Mouse (Mus musculus): ENCODE data around the gene Csnk1e.

The Csnk1e gene

DNA sequence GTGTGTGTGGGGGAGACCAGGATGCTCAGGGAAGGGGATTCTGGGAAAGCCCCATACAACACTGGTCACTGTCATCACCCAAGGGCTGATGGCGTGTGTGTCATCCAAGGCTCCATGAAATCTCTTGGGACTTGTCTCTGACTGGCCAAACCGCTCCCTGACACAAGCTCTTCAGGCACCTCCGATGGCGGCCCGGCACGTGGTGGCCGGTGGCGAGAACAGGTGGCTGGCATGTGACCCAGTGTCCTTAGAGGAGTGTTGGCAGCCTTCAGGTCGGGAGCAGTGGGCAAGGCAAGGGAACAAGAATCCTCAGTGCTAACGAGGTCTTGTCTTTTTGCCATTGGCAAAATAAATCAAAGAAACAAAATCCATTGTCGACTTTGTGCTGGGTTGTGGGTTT lies 36.7 kb downstream of the Csnk1e start:
- no peak for DNase-seq

DNA sequence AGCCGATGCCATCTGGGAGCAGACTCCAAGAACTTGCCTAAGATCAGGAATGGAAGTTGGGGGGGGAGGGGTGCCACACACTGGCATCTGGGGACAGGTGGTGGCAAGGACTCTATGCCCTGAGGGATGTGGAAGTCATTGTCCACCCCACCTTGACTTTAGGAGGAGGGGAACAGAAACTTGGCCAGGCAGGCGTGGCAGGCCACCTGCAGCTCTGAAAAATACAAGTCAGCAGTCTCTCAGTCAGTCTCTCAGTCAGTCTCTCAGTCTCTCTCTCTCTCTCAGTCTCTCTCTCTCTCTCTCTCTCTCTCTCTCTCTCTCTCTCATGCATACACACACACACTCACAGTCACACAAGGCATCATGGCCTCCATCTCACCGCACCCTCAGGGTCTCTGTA lies 37.1 kb downstream of the Csnk1e start:
- DNase-seq, result no peak

DNA sequence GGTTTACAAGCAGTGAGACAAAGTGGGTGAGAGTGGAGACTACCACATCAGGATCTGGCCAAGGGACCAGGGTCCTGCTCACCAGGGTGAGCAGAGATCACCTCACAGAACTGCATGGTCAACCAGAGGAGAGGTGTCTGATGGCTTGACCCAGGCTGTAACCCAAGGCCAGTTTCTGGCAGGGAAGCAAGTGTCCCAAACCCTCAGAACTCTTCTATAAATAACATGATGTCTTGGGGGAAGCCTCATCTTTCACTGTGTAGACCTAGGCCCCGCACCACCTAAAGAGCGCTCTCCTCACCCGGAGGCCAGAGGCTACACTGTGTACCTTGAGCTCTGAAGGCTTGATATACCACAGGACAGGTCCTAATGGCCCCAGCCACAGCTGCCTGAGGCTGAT lies 38.0 kb downstream of the Csnk1e start:
- no peak for DNase-seq

GRCm38 (mm10) chr15:79416460-79417085 lies 38.8 kb downstream of the Csnk1e start:
- DNase-seq, result no peak

- no peak for DNase-seq
These were observed 40.9 kb downstream of the Csnk1e start for GRCm38 (mm10) chr15:79414513-79414912.

DNA sequence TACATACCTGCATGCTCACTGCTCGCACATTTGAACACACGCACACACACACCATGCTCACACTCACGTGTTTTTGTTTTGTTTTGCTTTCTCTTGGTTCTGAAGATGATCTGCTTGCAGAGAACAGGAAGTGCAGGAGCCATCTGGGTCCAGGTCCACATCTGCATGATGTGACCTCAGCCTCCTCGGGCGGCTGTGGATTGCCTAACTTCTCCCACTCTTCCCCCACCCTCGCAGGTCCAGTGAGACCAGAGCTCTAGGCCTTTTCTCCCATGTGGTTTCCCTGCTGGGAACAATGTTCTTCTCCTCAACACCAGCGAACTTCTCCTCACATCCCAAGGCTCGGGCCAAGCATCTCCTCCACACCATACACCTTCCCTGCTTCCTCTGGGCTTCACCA lies 41.6 kb downstream of the Csnk1e start:
- no peak for DNase-seq

- no peak for DNase-seq
These were observed 42.2 kb downstream of the Csnk1e start for GRCm38 (mm10) chr15:79413201-79413600.

DNA sequence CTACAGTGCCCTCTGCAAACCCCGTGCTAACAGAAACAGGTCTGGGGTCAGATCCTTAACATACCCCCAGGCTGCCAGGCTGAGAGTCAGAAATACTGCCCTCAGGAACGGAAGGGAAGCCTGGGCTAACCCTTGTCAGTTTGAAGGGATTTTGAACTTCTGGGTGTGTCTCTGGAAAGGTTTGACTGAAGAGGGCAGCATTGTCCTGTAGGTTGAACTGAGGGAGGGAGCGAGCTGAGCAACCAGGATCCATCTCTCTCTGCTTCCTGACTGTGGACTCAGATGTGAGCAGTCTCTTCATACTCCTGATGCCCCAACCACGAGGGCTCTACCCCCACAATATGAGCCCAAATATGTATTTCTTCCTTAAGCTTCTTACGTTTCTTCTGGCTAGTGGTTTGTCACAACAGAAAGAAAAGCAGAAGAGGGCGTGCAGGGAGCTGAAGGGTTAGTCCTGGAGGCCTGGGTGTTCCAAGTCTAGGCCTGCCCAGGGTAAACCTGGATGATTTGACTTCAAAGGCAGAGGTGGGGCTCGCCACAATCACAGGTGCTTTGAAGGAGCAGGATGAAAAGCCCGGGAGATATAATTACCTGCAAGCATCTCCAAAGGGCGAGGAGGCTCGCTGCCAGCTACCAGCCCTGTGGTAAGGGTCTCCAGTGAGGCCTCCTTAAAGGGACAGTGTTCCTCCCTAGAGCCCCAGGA lies 43.9 kb downstream of the Csnk1e start:
- DNase-seq, result no peak

GRCm38 (mm10) chr15:79409077-79409573 lies 46.2 kb downstream of the Csnk1e start:
- DNase-seq, result no peak

DNA sequence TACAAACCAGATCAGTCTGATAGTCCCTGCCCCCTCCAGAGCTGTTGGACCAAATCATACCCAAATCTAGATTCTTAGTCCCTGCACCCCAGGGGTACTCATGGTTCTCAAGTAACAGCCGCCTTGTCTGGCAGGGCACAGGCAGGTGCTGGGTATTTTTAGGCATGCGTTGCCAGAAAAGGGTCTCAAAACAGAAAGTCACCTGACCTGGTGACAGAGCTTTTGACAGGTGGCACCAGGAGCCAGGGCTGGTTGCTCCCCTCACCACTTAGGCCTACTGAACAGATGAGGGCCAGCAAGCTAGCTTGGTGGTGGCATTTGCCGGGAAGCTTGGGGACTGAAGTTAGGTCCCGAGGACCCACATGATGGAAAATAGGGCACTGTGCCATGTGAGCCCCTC lies 48.8 kb downstream of the Csnk1e start:
- DNase-seq, result no peak

DNA sequence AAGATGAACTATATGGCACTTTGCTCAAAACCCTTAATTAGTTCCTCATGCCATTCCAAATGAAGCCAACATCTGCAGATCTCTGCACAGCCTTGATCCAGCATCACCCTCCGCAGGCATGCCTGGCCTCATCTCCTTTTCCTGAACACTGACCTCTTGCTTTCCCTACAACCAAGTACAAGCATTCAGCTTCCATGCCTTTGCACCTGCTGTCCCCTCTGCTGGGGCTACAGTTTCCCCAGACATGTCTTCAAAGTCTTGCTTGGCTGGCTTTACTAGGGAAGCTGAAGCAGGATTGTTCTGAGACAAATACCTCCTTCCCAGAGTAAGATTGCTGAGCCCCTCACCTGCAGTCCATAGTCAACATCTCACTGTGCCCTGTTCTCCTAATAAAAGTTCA lies 51.1 kb downstream of the Csnk1e start:
- DNase-seq, result no peak

- no peak for DNase-seq
These were observed 51.6 kb downstream of the Csnk1e start for GRCm38 (mm10) chr15:79403763-79404210.

GRCm38 (mm10) chr15:79402836-79403762 lies 52.3 kb downstream of the Csnk1e start, which contains the start of gene Tmem184b:
Tmem184b (minus strand) TSS chr15:79403569.
- peak; percentile 84 for DNase-seq

DNA sequence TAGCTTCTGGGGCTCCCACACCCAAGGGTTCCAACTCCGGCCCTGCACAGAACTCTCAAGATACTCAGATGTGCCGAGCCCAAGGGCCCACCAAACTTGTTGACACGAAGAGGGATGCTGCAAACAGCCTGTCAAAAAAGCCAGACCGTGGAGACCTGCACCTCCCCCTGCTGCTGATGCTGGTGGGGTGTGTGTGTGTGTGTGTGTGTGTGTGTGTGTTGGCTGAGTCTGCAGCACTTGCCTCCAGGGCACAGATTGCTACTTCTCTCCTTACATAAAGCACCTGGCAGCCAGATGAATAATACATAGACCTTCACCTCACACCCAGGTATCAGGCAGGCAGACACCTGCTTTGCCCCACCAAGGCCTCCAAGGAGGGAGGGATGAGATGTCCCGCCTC lies 53.2 kb downstream of the Csnk1e start:
- no peak for DNase-seq

DNA sequence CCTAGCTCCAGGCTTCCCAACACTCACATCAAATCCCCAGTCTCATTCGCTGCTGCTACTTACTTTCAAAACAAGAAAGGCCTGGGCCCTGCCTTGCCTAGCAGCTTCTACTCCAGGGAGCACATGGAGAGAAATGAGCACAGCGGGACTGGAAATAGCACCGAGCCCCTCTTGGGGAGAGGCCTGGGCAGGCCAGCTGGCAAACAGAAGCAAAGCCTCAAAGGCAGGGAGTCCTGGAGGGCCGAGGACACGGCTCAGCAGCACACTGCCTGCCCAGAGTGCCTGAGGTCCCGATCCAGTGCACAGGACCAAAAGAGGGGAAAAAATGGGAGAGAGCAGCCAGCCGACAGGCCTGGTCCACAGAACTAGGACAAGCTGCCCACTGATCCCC lies 54.4 kb downstream of the Csnk1e start:
- DNase-seq, result no peak

DNA sequence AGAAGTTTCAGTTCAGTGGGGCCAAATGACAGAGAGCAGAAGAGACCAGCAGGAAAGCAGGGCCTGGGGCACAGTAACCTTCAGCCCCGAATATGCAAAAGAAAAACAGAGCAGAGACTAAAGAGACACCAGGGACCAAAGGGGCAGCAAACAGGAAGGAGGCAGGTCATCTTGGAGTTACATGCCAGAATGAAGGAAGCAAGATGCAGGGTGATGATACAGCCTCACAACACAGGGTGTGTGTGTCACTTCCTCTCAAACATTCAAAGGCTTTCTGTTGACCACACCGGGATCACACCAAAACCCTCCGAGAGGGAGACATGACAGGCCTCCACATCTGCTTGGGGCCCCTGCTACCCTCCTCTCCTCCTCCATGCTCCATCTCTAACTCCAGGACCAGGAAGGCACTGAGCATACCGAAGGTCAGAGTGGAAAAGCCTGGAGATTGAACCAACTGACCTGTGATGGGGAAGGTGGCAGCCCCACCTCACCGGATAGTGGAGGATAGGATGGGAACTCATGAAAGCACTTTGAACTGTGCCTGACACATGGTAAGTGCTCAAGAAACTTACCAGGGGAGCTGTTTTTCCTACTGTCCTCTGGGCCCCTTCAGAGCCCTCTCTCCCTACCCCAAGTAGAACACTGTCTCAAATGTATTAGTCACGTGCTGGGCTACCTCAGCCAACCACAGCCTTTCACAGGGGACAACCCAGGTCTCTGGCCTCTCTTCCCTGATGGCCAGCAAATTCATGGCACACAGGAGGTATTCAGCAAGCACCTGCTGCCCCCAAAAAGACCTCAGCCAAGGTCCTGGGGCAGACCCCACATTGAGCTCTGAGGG lies 55.0 kb downstream of the Csnk1e start:
- no peak for DNase-seq

- no peak for DNase-seq
These were observed 55.9 kb downstream of the Csnk1e start for GRCm38 (mm10) chr15:79399231-79400052.

DNA sequence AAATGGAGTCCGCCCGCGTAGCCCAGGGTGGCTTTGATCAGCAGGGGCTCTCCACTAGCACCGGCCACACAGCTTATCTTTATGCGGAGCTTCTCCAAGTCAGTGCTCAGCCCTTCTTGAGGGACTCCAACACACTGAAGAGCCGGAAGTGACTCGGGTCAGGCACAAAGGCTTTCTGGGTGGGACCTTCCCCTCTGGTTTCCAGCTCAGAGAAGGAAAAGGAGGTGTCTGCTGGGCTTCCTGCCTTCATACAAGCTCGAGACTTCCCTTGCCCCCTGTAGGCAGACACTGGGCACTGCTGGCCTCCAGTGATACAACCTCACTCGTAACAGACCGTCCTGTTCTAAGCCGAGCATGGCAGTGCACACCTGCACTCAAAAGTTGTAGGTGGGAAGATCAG lies 58.6 kb downstream of the Csnk1e start:
- no peak for DNase-seq

GRCm38 (mm10) chr15:79395281-79395680 lies 60.1 kb downstream of the Csnk1e start:
- no peak for DNase-seq

DNA sequence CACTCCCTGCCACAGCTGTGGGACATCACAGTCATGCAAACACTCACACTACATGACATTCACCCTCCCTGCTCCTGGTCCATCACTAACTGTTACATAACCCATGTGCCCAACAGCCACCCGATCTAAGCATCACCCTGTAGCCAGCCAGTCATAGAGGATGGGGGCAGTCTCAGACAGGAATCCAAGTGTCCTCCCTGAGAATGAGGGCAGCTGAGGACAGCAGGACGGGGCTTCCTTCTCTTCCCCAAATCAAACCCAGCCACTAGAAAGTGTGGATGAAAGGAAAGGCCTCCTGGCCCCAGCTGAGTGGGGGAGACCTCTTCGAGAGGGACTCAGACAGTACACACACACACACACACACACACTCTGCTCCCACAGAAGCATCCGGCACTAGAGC lies 60.5 kb downstream of the Csnk1e start:
- DNase-seq, result no peak

DNA sequence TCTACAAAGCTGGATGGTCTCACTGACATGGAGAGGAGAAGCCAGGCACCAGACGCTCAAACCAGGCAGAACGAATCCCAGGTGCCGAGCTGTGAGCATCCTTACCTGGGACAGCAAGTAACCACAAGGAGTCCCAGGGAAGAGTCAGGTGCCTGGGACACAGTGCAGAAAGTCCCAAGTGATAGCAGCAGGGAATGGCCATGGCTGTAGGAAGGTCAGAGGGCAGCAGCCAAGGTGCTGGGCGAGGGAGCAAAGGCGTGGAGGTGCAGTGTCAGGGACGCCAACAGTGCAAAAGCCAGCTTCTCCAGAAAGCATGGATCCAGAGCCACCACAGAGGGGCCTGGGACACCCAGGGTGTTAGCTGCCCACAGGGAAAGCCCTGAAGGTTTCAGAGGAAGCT lies 62.3 kb downstream of the Csnk1e start:
- no peak for DNase-seq

- no peak for DNase-seq
These were observed 62.8 kb downstream of the Csnk1e start for GRCm38 (mm10) chr15:79392527-79392926.
